Mouse (Mus musculus): ENCODE measurements around the gene Ldb2. TPM values are rescaled to one million over a fixed set of nuclear protein-coding genes. Genes with fewer than 3 reads are reported as not detected.

Ldb2 gene
- polyA plus RNA-seq, 1 experiment from 2014 or later, result 33.2 TPM

DNA sequence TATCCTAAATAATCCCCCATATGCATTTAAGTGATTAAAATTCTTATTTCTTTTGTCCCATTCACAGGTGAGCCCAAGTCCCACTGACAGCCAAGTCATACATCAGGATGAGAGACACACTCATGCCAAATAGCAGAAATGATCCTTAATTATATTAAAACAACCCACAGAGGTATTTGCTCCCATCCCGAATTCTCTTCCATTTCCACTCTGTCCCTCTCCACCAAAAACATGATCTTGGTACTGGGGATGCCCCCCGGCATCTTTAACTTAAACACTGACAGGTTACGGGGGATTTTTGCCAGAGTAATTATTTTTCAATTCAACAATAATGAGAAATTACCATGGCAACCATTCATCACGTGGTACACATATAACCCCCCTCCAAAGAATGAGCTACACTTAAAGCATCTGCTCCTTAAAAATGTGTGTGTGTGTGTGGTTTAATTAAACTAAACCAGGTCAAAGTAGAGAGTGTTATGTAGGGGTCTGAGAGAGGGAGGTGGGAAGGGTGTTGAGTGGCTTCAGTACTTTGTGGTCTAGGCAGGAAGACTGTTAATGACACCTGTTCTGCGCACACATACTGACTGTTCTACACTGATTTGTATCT lies 123.2 kb downstream of the Ldb2 start:
- H3K4me1 ChIP-seq (replicated peaks), result peaks cover 15% of the 10 kb centered on the region; the same call in 1 of the 2 replicates
- H3K9ac ChIP-seq (replicated peaks), result no peak overlapping the region
- H3K27me3 ChIP-seq, result no peaks in the 10 kb centered on the region
- H3K9me3 ChIP-seq, result no peaks in the 10 kb centered on the region
- ATAC-seq, result peak; percentile 55
- no peak overlapping the region for H3K4me2 ChIP-seq (replicated peaks)
- H3K27ac ChIP-seq, result peak overlapping the region; percentile 39; the same call in 1 of the 2 replicates
- no peaks in the 10 kb centered on the region for H3K36me3 ChIP-seq
- 56% methylated on average over 5 of the region's 5 CpGs for WGBS
- no peak overlapping the region for H3K4me3 ChIP-seq (replicated peaks)

DNA sequence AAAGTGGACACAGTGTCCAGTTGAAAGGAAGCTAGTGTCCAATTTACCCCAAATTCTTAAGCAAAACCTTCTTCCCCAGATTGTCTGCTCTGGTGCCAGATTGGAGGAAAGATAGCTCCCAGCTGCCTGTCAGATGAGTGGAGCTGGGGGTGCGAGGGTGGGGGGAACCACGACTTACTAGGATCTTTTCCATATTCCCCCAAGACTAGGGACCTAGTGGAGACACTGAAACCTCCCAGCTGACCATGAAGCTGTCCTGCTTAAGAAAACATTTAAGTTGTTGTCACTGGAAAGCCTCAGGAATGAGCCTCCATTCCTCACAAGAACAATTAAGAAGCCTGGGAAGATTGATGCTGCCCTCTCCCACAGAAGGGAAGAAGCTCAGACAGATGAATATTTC lies 129.1 kb downstream of the Ldb2 start:
- H3K4me2 ChIP-seq (replicated peaks), result no peak overlapping the region
- H3K27me3 ChIP-seq, result no peaks in the 10 kb centered on the region
- no peak overlapping the region for H3K4me3 ChIP-seq (replicated peaks)
- ATAC-seq, result no peak
- H3K27ac ChIP-seq, result no peak overlapping the region
- H3K36me3 ChIP-seq, result no peaks in the 10 kb centered on the region
- H3K9me3 ChIP-seq, result no peaks in the 10 kb centered on the region
- H3K4me1 ChIP-seq (replicated peaks), result 0 out of 2 replicates have a peak, but pooled peaks cover 5% of the 10 kb centered on the region
- WGBS, result 62% methylated on average over 2 of the region's 2 CpGs
- H3K9ac ChIP-seq (replicated peaks), result no peak overlapping the region

DNA sequence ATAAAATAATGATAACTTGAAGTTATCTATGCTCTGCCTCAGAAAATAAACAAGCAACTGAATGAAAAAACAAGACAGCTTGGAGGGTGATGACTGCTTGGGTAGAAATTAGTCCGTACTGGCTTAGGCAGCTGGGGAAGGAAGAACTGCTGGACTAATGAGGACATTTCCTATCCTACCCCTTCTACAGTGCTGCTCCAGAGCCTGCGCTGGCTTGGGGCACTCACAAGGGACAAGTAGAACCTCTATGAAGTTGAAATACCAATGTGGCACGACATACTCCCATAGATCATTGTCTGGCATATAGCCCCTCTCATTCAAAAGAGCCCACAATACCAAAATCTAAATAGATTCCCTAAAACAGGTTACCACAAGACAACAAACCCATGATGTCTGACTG lies 131.6 kb downstream of the Ldb2 start:
- no peak overlapping the region for H3K4me3 ChIP-seq (replicated peaks)
- H3K27me3 ChIP-seq, result no peaks in the 10 kb centered on the region
- ATAC-seq, result no peak
- H3K9me3 ChIP-seq, result no peaks in the 10 kb centered on the region
- 78% methylated on average over 3 of the region's 3 CpGs for WGBS
- no peak overlapping the region for H3K4me2 ChIP-seq (replicated peaks)
- H3K27ac ChIP-seq, result 0 out of 2 replicates have a peak overlapping the region, but pooled peaks have one; percentile 5
- H3K36me3 ChIP-seq, result no peaks in the 10 kb centered on the region
- no peak overlapping the region for H3K9ac ChIP-seq (replicated peaks)
- H3K4me1 ChIP-seq (replicated peaks), result 0 out of 2 replicates have a peak, but pooled peaks cover 3% of the 10 kb centered on the region

GRCm38 (mm10) chr5:44667383-44667782 lies 132.1 kb downstream of the Ldb2 start:
- Histone ChIP-seq H3K4me3 (replicated peaks) (no peak overlapping the region), H3K4me1 (replicated peaks) (0 out of 2 replicates have a peak, but pooled peaks cover 3% of the 10 kb centered on the region), H3K27ac (0 out of 2 replicates have a peak overlapping the region, but pooled peaks have one; percentile 5), H3K36me3 (no peaks in the 10 kb centered on the region), H3K27me3 (no peaks in the 10 kb centered on the region), H3K9me3 (no peaks in the 10 kb centered on the region), H3K9ac (replicated peaks) (no peak overlapping the region), H3K4me2 (replicated peaks) (no peak overlapping the region)
- WGBS, result 79% methylated on average over 10 of the region's 10 CpGs
- no peak for ATAC-seq

- H3K4me1 ChIP-seq (replicated peaks), result peaks cover 6% of the 10 kb centered on the region
- ATAC-seq, result no peak
- no peak overlapping the region for H3K4me3 ChIP-seq (replicated peaks)
- H3K27me3 ChIP-seq, result no peaks in the 10 kb centered on the region
- no peak overlapping the region for H3K4me2 ChIP-seq (replicated peaks)
- no peak overlapping the region for H3K9ac ChIP-seq (replicated peaks)
- 95% methylated on average over 11 of the region's 11 CpGs for WGBS
- H3K27ac ChIP-seq, result no peak overlapping the region
- H3K36me3 ChIP-seq, result no peaks in the 10 kb centered on the region
- H3K9me3 ChIP-seq, result no peaks in the 10 kb centered on the region
Measured at GRCm38 (mm10) chr5:44659651-44660050, 139.8 kb downstream of the Ldb2 start.

DNA sequence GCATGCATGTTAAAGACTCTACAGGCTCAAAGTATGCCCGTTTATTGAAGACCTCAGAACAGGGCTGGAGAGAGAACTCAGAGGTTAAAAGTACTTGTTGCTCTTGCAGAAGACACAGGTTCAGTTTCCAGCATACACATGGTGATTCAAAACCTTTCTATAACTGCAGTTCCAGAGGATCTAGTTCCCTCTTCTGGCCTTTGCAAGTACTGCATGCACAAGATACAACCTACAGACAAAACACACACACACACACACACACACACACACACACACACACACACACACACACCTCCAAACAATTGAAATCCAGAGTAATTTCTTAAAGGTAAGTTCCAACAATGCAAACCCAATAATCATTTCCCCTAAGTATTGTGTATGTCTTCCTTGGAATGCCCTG lies 142.8 kb downstream of the Ldb2 start:
- no peak overlapping the region for H3K27ac ChIP-seq
- ATAC-seq, result no peak

GRCm38 (mm10) chr5:44654403-44654802 lies 145.1 kb downstream of the Ldb2 start:
- H3K9me3 ChIP-seq, result no peaks in the 10 kb centered on the region
- H3K4me3 ChIP-seq (replicated peaks), result no peak overlapping the region
- H3K36me3 ChIP-seq, result no peaks in the 10 kb centered on the region
- WGBS, result 2% methylated on average over 9 of the region's 9 CpGs
- peak overlapping the region; percentile 20; the same call in 1 of the 2 replicates for H3K4me2 ChIP-seq (replicated peaks)
- H3K27ac ChIP-seq, result peak overlapping the region; percentile 65
- H3K9ac ChIP-seq (replicated peaks), result no peak overlapping the region
- H3K4me1 ChIP-seq (replicated peaks), result peaks cover 16% of the 10 kb centered on the region
- ATAC-seq, result peak; percentile 87
- no peaks in the 10 kb centered on the region for H3K27me3 ChIP-seq

More for the DNA sequence above, 142.8 kb downstream of the Ldb2 start:
- no peaks in the 10 kb centered on the region for H3K9me3 ChIP-seq
- no peak overlapping the region for H3K9ac ChIP-seq (replicated peaks)
- H3K27me3 ChIP-seq, result no peaks in the 10 kb centered on the region
- peaks cover 16% of the 10 kb centered on the region for H3K4me1 ChIP-seq (replicated peaks)
- no peak overlapping the region for H3K4me2 ChIP-seq (replicated peaks)
- H3K4me3 ChIP-seq (replicated peaks), result no peak overlapping the region
- H3K36me3 ChIP-seq, result no peaks in the 10 kb centered on the region
- 91% methylated on average over 1 of the region's 1 CpGs for WGBS

- no peak overlapping the region for H3K9ac ChIP-seq (replicated peaks)
- peaks cover 17% of the 10 kb centered on the region for H3K4me1 ChIP-seq (replicated peaks)
- 47% methylated on average over 2 of the region's 2 CpGs for WGBS
- no peaks in the 10 kb centered on the region for H3K36me3 ChIP-seq
- H3K4me2 ChIP-seq (replicated peaks), result no peak overlapping the region
- no peaks in the 10 kb centered on the region for H3K27me3 ChIP-seq
- no peak overlapping the region for H3K4me3 ChIP-seq (replicated peaks)
- peak; percentile 64 for ATAC-seq
- H3K27ac ChIP-seq, result no peak overlapping the region; the same call in 1 of the 2 replicates
- H3K9me3 ChIP-seq, result no peaks in the 10 kb centered on the region
Measured at GRCm38 (mm10) chr5:44646842-44647190, 152.7 kb downstream of the Ldb2 start.

DNA sequence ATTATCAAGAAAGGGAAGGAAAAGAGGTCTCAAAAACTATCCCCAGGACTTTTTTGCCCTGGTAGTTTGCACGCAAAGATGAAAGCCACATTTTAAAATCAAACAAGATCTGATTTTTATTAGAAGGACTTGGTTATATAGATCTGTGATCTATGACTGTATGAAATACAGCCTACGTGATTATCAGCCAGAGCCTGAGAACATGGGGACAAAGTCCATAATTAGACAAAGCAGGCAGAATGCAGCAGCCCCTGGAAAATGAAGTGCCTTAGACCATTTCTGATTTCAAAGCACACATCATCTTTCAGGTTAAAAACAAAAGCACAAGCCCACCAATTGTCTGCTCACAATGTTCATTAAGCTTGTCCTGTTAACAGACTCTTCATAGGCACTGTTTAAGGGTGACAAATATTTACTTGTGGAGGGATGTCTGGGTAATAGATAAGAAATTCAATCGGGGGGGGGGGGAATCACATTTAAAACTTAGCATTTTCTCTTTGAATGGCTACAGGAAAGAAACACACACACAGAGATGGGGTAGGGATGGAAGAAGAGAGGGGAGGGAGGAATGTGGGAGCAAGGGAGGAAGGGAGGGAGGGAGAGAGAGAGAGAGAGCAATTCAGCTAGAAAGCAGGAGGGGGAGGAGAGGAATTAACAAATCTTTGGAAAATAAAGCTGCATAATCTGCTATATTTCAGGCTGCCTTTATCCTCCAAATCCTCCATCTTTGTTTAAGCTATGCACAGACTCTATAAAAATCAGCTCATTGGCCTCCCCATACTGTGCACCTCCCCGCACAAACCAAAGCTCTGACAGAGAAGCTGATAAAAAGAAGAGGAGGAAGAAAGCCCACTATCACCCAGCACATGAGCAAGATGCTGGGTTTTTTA lies 153.3 kb downstream of the Ldb2 start:
- no peak overlapping the region; the same call in 1 of the 2 replicates for H3K27ac ChIP-seq
- peak; percentile 61 for ATAC-seq

GRCm38 (mm10) chr5:44643079-44643478 lies 156.4 kb downstream of the Ldb2 start:
- Histone ChIP-seq H3K4me1 (replicated peaks) (peaks cover 17% of the 10 kb centered on the region), H3K9ac (replicated peaks) (no peak overlapping the region), H3K4me3 (replicated peaks) (no peak overlapping the region), H3K9me3 (no peaks in the 10 kb centered on the region), H3K27me3 (no peaks in the 10 kb centered on the region), H3K36me3 (no peaks in the 10 kb centered on the region), H3K4me2 (replicated peaks) (no peak overlapping the region), H3K27ac (no peak overlapping the region)
- WGBS, result 48% methylated on average over 3 of the region's 3 CpGs
- no peak for ATAC-seq

More for the DNA sequence above, 153.3 kb downstream of the Ldb2 start:
- no peaks in the 10 kb centered on the region for H3K9me3 ChIP-seq
- H3K27me3 ChIP-seq, result no peaks in the 10 kb centered on the region
- H3K4me1 ChIP-seq (replicated peaks), result peaks cover 17% of the 10 kb centered on the region
- H3K36me3 ChIP-seq, result no peaks in the 10 kb centered on the region
- 53% methylated on average over 4 of the region's 4 CpGs for WGBS
- no peak overlapping the region for H3K9ac ChIP-seq (replicated peaks)
- no peak overlapping the region for H3K4me3 ChIP-seq (replicated peaks)
- H3K4me2 ChIP-seq (replicated peaks), result no peak overlapping the region

DNA sequence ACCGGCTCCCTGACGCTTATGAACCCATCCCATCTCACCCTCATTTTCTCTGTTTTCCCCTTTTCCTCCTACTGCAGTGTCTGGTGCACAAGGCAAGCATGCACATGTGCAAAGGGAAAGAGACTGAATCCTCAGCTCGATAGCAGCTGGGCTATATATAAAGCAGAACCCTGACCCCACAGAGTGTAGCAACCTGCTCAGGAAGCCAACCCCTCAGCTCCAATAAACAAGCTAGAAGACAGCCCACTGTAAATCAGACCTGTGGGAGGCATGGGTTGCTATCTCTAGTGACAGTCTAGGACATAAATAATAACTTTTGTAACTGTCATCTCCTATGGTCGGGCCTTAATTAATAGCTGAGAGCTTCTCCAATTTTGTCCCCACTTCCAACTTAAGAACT lies 158.4 kb downstream of the Ldb2 start:
- Histone ChIP-seq H3K4me2 (replicated peaks) (no peak overlapping the region), H3K27me3 (no peaks in the 10 kb centered on the region), H3K4me3 (replicated peaks) (no peak overlapping the region), H3K27ac (no peak overlapping the region), H3K36me3 (no peaks in the 10 kb centered on the region), H3K9me3 (no peaks in the 10 kb centered on the region), H3K4me1 (replicated peaks) (peaks cover 2% of the 10 kb centered on the region; the same call in 1 of the 2 replicates), H3K9ac (replicated peaks) (no peak overlapping the region)
- WGBS, result 81% methylated on average over 4 of the region's 4 CpGs
- ATAC-seq, result no peak

DNA sequence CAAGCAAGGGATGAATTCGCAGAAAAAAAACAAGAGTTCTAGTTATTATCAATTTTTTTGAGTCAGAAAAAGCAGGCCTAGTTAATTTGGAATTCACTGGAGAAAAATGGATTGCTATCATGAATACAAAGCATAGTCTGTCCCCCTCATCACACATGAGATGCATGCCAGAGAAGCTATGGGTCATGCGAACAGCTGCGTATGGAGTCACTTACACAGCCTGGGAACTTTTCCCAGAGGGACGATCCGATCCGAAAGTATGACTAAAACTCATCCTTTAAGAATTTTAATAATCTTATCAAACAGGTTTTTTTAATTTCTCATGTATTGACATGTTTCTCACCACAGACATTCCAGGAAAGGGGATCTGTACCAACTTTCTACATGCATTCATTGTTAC lies 163.9 kb downstream of the Ldb2 start:
- no peak overlapping the region for H3K9ac ChIP-seq (replicated peaks)
- H3K27me3 ChIP-seq, result no peaks in the 10 kb centered on the region
- no peak for ATAC-seq
- 91% methylated on average over 6 of the region's 6 CpGs for WGBS
- H3K9me3 ChIP-seq, result no peaks in the 10 kb centered on the region
- H3K4me1 ChIP-seq (replicated peaks), result no peaks in the 10 kb centered on the region
- no peak overlapping the region for H3K4me3 ChIP-seq (replicated peaks)
- H3K4me2 ChIP-seq (replicated peaks), result no peak overlapping the region
- H3K27ac ChIP-seq, result no peak overlapping the region
- no peaks in the 10 kb centered on the region for H3K36me3 ChIP-seq

Measured in midbrain, embryonic 13.5 days (tissue).